Comparison of ENCODE assay signal across 24 mouse cellular contexts in the genomic region with DNA sequence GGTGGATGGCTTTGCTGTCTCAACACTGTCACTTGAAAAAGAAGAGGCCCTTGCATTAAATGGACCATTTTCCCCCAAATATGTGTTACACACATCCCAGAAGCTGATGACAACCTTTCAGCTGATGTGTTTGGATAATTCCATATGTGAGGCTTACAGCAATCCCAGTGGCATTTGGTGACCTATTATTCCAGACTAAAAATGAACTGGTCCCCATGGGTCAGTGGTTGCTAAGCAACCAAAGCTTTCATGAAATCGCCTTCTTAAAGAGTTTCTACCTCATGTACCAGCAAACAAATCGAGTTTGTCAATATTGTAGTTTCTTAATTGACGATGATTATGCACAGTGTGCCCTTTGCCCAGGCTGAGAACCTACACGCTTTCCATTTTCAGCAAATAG. TPM values are rescaled to one million over a fixed set of nuclear protein-coding genes. Genes with fewer than 3 reads are reported as not detected.
DNase-seq lines count a peak whose midpoint lies in the region; ATAC-seq and TF ChIP-seq lines count a peak whose summit lies in the region.
"Had no signal": no experiment of that assay in that cellular context is flagged by ENCODE, and none has a peak within 500 bp of the region (broad histone marks: within the 10 kb centered on the region; RNA-seq: fewer than 3 reads in every experiment).

No protein-coding gene starts in this region.

- H3K36me3 ChIP-seq in hindbrain, postnatal 0 days (ENCODE audit: insufficient read depth, low read length) = no peaks in the 10 kb centered on the region
- H3K36me3 ChIP-seq in hindbrain, embryonic 12.5 days = no peaks in the 10 kb centered on the region
- H3K36me3 ChIP-seq in midbrain, postnatal 0 days (ENCODE audit: insufficient read depth, low read length) = no peaks in the 10 kb centered on the region
- H3K36me3 ChIP-seq in midbrain, embryonic 16.5 days (ENCODE audit: control insufficient read depth, insufficient read depth, low read length) = no peaks in the 10 kb centered on the region
- H3K36me3 ChIP-seq: embryonic facial prominence, embryonic 12.5 days; forebrain, embryonic 15.5 days; heart, embryonic 13.5 days; hindbrain, embryonic 13.5 days had no signal

- H3K9ac ChIP-seq in hindbrain, postnatal 0 days (replicated peaks; ENCODE audit: low read length) = no peak overlapping the region
- no peak overlapping the region for H3K9ac ChIP-seq in hindbrain, embryonic 12.5 days
- H3K9ac ChIP-seq in midbrain, postnatal 0 days (replicated peaks; ENCODE audit: low read length, poor library complexity, severe bottlenecking) = no peak overlapping the region
- H3K9ac ChIP-seq in midbrain, embryonic 16.5 days (ENCODE audit: low read depth, low read length) = no peak overlapping the region
- H3K9ac ChIP-seq: embryonic facial prominence, embryonic 12.5 days; forebrain, embryonic 15.5 days; heart, embryonic 13.5 days; hindbrain, embryonic 13.5 days had no signal

- no peaks in the 10 kb centered on the region for H3K4me1 ChIP-seq in hindbrain, postnatal 0 days (ENCODE audit: insufficient read depth, low read length)
- 0 out of 2 replicates have a peak, but pooled peaks cover 4% of the 10 kb centered on the region for H3K4me1 ChIP-seq in hindbrain, embryonic 12.5 days
- H3K4me1 ChIP-seq in midbrain, postnatal 0 days (ENCODE audit: insufficient read depth, low read length) = no peaks in the 10 kb centered on the region
- peaks cover 5% of the 10 kb centered on the region; the same call in 1 of the 2 replicates for H3K4me1 ChIP-seq in midbrain, embryonic 16.5 days (ENCODE audit: control insufficient read depth, insufficient read depth, low read length)
- H3K4me1 ChIP-seq: embryonic facial prominence, embryonic 12.5 days; forebrain, embryonic 15.5 days; heart, embryonic 13.5 days had no signal

- no peak for ATAC-seq in hindbrain, postnatal 0 days
- no peak for ATAC-seq in hindbrain, embryonic 12.5 days (ENCODE audit: low FRiP score)
- no peak for ATAC-seq in midbrain, postnatal 0 days (ENCODE audit: low FRiP score)
- ATAC-seq in midbrain, embryonic 16.5 days = no peak
- ATAC-seq: forebrain, embryonic 15.5 days had no signal

- peak; percentile 39 for DNase-seq in hindbrain, postnatal 0 days (ENCODE audit: low spot score)
- DNase-seq in midbrain, postnatal 0 days (ENCODE audit: low spot score) = peak; percentile 48
- peak; percentile 9 for DNase-seq in mesoderm, embryonic 11.5 days (ENCODE audit: low read depth, low spot score)
- peak; percentile 48 for DNase-seq in retina, postnatal 1 day
- DNase-seq in layer of hippocampus, adult 9-11 months = no peak
- DNase-seq: adrenal gland, adult 8-10 months; adrenal gland, postnatal 36 days; cerebellum, adult 11-12 months; cerebellum, adult 9-10 months; cerebellum, postnatal 25 days; heart, adult 11 months; heart, postnatal 36 days had no signal

- WGBS in hindbrain, postnatal 0 days = 57% methylated on average over 4 of the region's 4 CpGs
- 70% methylated on average over 4 of the region's 4 CpGs for WGBS in hindbrain, embryonic 12.5 days
- 35% methylated on average over 4 of the region's 4 CpGs for WGBS in midbrain, postnatal 0 days
- WGBS in midbrain, embryonic 16.5 days = 49% methylated on average over 4 of the region's 4 CpGs

- H3K4me2 ChIP-seq in hindbrain, postnatal 0 days (ENCODE audit: low read depth, low read length) = no peak overlapping the region
- no peak overlapping the region for H3K4me2 ChIP-seq in hindbrain, embryonic 12.5 days (replicated peaks)
- no peak overlapping the region for H3K4me2 ChIP-seq in midbrain, postnatal 0 days (ENCODE audit: low read depth, low read length, poor library complexity, severe bottlenecking)
- no peak overlapping the region for H3K4me2 ChIP-seq in midbrain, embryonic 16.5 days (ENCODE audit: low read length)
- H3K4me2 ChIP-seq: embryonic facial prominence, embryonic 12.5 days; forebrain, embryonic 15.5 days; heart, embryonic 13.5 days; hindbrain, embryonic 13.5 days had no signal

- H3K9me3 ChIP-seq in hindbrain, postnatal 0 days (ENCODE audit: low read length) = no peaks in the 10 kb centered on the region
- no peaks in the 10 kb centered on the region for H3K9me3 ChIP-seq in hindbrain, embryonic 12.5 days (replicated peaks)
- H3K9me3 ChIP-seq in midbrain, postnatal 0 days (ENCODE audit: low read length) = no peaks in the 10 kb centered on the region
- no peaks in the 10 kb centered on the region for H3K9me3 ChIP-seq in midbrain, embryonic 16.5 days (replicated peaks; ENCODE audit: control insufficient read depth, low read length, poor library complexity, severe bottlenecking)
- H3K9me3 ChIP-seq: embryonic facial prominence, embryonic 12.5 days; forebrain, embryonic 15.5 days; heart, embryonic 13.5 days; hindbrain, embryonic 13.5 days had no signal

- no peak overlapping the region for H3K27ac ChIP-seq in hindbrain, postnatal 0 days
- no peak overlapping the region for H3K27ac ChIP-seq in hindbrain, embryonic 12.5 days
- no peak overlapping the region for H3K27ac ChIP-seq in midbrain, postnatal 0 days (ENCODE audit: low read depth, low read length)
- no peak overlapping the region for H3K27ac ChIP-seq in midbrain, embryonic 16.5 days (ENCODE audit: low read length)
- H3K27ac ChIP-seq: embryonic facial prominence, embryonic 12.5 days; forebrain, embryonic 15.5 days; heart, embryonic 13.5 days; hindbrain, embryonic 13.5 days had no signal

- no peak for TF ChIP-seq CTCF in hindbrain, postnatal 0 days (IDR thresholded peaks at IDR 0.05; ENCODE audit: low read depth)
- TF ChIP-seq CTCF in midbrain, postnatal 0 days (IDR thresholded peaks at IDR 0.05) = no peak

- H3K27me3 ChIP-seq in hindbrain, postnatal 0 days (ENCODE audit: insufficient read depth, low read length) = no peaks in the 10 kb centered on the region
- no peaks in the 10 kb centered on the region for H3K27me3 ChIP-seq in hindbrain, embryonic 12.5 days
- no peaks in the 10 kb centered on the region for H3K27me3 ChIP-seq in midbrain, postnatal 0 days (ENCODE audit: insufficient read depth, low read length)
- H3K27me3 ChIP-seq in midbrain, embryonic 16.5 days (ENCODE audit: control insufficient read depth, insufficient read depth, low read depth, low read length) = no peaks in the 10 kb centered on the region
- H3K27me3 ChIP-seq: embryonic facial prominence, embryonic 12.5 days; forebrain, embryonic 15.5 days; heart, embryonic 13.5 days; hindbrain, embryonic 13.5 days had no signal

- no peak overlapping the region for H3K4me3 ChIP-seq in hindbrain, postnatal 0 days (ENCODE audit: low read length)
- no peak overlapping the region for H3K4me3 ChIP-seq in hindbrain, embryonic 12.5 days
- H3K4me3 ChIP-seq in midbrain, postnatal 0 days (ENCODE audit: low read depth, low read length) = no peak overlapping the region
- no peak overlapping the region for H3K4me3 ChIP-seq in midbrain, embryonic 16.5 days (ENCODE audit: low read depth, low read length)
- H3K4me3 ChIP-seq: embryonic facial prominence, embryonic 12.5 days; forebrain, embryonic 15.5 days; heart, embryonic 13.5 days; hindbrain, embryonic 13.5 days had no signal

RNA-seq across cellular contexts. Expression of a gene that starts 0.6 kb away (rescaled TPM):
- total RNA-seq in hindbrain, postnatal 0 days (2014; rRNA removed) = not detected in 2 replicates
- not detected in 2 replicates for polyA plus RNA-seq in hindbrain, postnatal 0 days (2015; fragmentation: Nextera tagmentation; extraction: Ambion mirVana)
- not detected in 2 replicates for polyA plus RNA-seq in hindbrain, embryonic 12.5 days (2016; fragmentation: Nextera tagmentation; extraction: Ambion mirVana)
- total RNA-seq in midbrain, postnatal 0 days (2014; rRNA removed) = not detected in 2 replicates
- polyA plus RNA-seq in midbrain, postnatal 0 days (2015; fragmentation: Nextera tagmentation; extraction: Ambion mirVana) = not detected in 2 replicates
- not detected in 2 replicates for polyA plus RNA-seq in midbrain, embryonic 16.5 days (2015; fragmentation: Nextera tagmentation; extraction: Ambion mirVana)
- total RNA-seq: adrenal gland, adult 8-10 months; adrenal gland, postnatal 36 days; ES-E14; gastrocnemius, adult 8-10 months; gastrocnemius, postnatal 36 days; heart, postnatal 36 days had no signal
- polyA plus RNA-seq: cortical plate, adult 2 months; embryonic facial prominence, embryonic 12.5 days; forebrain, embryonic 11.5 days; forebrain, embryonic 15.5 days; heart, embryonic 13.5 days; heart, postnatal 0 days; hindbrain, embryonic 13.5 days had no signal

RNA-seq across cellular contexts. Expression of a gene that starts 14.8 kb away (rescaled TPM):
- total RNA-seq in hindbrain, postnatal 0 days (2014; rRNA removed) = not detected in 2 replicates
- polyA plus RNA-seq in hindbrain, postnatal 0 days (2015; fragmentation: Nextera tagmentation; extraction: Ambion mirVana) = not detected in 2 replicates
- polyA plus RNA-seq in hindbrain, embryonic 12.5 days (2016; fragmentation: Nextera tagmentation; extraction: Ambion mirVana) = not detected in 2 replicates
- not detected in 2 replicates for total RNA-seq in midbrain, postnatal 0 days (2014; rRNA removed)
- not detected in 2 replicates for polyA plus RNA-seq in midbrain, postnatal 0 days (2015; fragmentation: Nextera tagmentation; extraction: Ambion mirVana)
- polyA plus RNA-seq in midbrain, embryonic 16.5 days (2015; fragmentation: Nextera tagmentation; extraction: Ambion mirVana) = not detected in 2 replicates
- total RNA-seq: adrenal gland, adult 8-10 months; adrenal gland, postnatal 36 days; ES-E14; heart, postnatal 36 days had no signal
- polyA plus RNA-seq: cortical plate, adult 2 months; embryonic facial prominence, embryonic 12.5 days; forebrain, embryonic 11.5 days; forebrain, embryonic 15.5 days; heart, embryonic 13.5 days; heart, postnatal 0 days; hindbrain, embryonic 13.5 days had no signal

RNA-seq across cellular contexts. Expression of a gene that starts 34.9 kb away (rescaled TPM):
- total RNA-seq in hindbrain, postnatal 0 days (2014; rRNA removed) = not detected in 2 replicates
- not detected in 2 replicates for polyA plus RNA-seq in hindbrain, postnatal 0 days (2015; fragmentation: Nextera tagmentation; extraction: Ambion mirVana)
- not detected in 2 replicates for polyA plus RNA-seq in hindbrain, embryonic 12.5 days (2016; fragmentation: Nextera tagmentation; extraction: Ambion mirVana)
- total RNA-seq in midbrain, postnatal 0 days (2014; rRNA removed) = not detected in 2 replicates
- not detected in 2 replicates for polyA plus RNA-seq in midbrain, postnatal 0 days (2015; fragmentation: Nextera tagmentation; extraction: Ambion mirVana)
- polyA plus RNA-seq in midbrain, embryonic 16.5 days (2015; fragmentation: Nextera tagmentation; extraction: Ambion mirVana) = not detected in 2 replicates
- total RNA-seq: adrenal gland, adult 8-10 months; adrenal gland, postnatal 36 days; ES-E14; gastrocnemius, adult 8-10 months; gastrocnemius, postnatal 36 days; heart, postnatal 36 days had no signal
- polyA plus RNA-seq: cortical plate, adult 2 months; embryonic facial prominence, embryonic 12.5 days; forebrain, embryonic 11.5 days; forebrain, embryonic 15.5 days; heart, embryonic 13.5 days; heart, postnatal 0 days; hindbrain, embryonic 13.5 days had no signal

RNA-seq across cellular contexts. Expression of a gene that starts 49.7 kb away (rescaled TPM):
- not detected in 2 replicates for total RNA-seq in hindbrain, postnatal 0 days (2014; rRNA removed)
- not detected in 2 replicates for polyA plus RNA-seq in hindbrain, postnatal 0 days (2015; fragmentation: Nextera tagmentation; extraction: Ambion mirVana)
- 1.6 and 2.9 TPM in 2 replicates for polyA plus RNA-seq in hindbrain, embryonic 12.5 days (2016; fragmentation: Nextera tagmentation; extraction: Ambion mirVana)
- not detected in 2 replicates for total RNA-seq in midbrain, postnatal 0 days (2014; rRNA removed)
- not detected in 2 replicates for polyA plus RNA-seq in midbrain, postnatal 0 days (2015; fragmentation: Nextera tagmentation; extraction: Ambion mirVana)
- not detected in 2 replicates for polyA plus RNA-seq in midbrain, embryonic 16.5 days (2015; fragmentation: Nextera tagmentation; extraction: Ambion mirVana)
- total RNA-seq: adrenal gland, adult 8-10 months; adrenal gland, postnatal 36 days; gastrocnemius, adult 8-10 months; gastrocnemius, postnatal 36 days; heart, postnatal 36 days had no signal
- polyA plus RNA-seq: cortical plate, adult 2 months; forebrain, embryonic 15.5 days; heart, postnatal 0 days; hindbrain, embryonic 13.5 days had no signal

RNA-seq across cellular contexts. Expression of a gene that starts 58.8 kb away (rescaled TPM):
- not detected in 2 replicates for total RNA-seq in hindbrain, postnatal 0 days (2014; rRNA removed)
- polyA plus RNA-seq in hindbrain, postnatal 0 days (2015; fragmentation: Nextera tagmentation; extraction: Ambion mirVana) = not detected in 2 replicates
- not detected in 2 replicates for polyA plus RNA-seq in hindbrain, embryonic 12.5 days (2016; fragmentation: Nextera tagmentation; extraction: Ambion mirVana)
- not detected in 2 replicates for total RNA-seq in midbrain, postnatal 0 days (2014; rRNA removed)
- not detected in 2 replicates for polyA plus RNA-seq in midbrain, postnatal 0 days (2015; fragmentation: Nextera tagmentation; extraction: Ambion mirVana)
- not detected in 2 replicates for polyA plus RNA-seq in midbrain, embryonic 16.5 days (2015; fragmentation: Nextera tagmentation; extraction: Ambion mirVana)
- total RNA-seq: adrenal gland, adult 8-10 months; adrenal gland, postnatal 36 days; ES-E14; gastrocnemius, adult 8-10 months; gastrocnemius, postnatal 36 days; heart, postnatal 36 days had no signal
- polyA plus RNA-seq: cortical plate, adult 2 months; embryonic facial prominence, embryonic 12.5 days; forebrain, embryonic 11.5 days; forebrain, embryonic 15.5 days; heart, embryonic 13.5 days; heart, postnatal 0 days; hindbrain, embryonic 13.5 days had no signal
